Mouse (Mus musculus) midbrain, embryonic 13.5 days (tissue): ENCODE measurements at regions not wholly inside any gene's neighbourhood (a gene's known extent, or its start where the extent isn't known, plus 50 kb on each side); places are given as distances from the start of the nearest gene placed in this dataset.

Source experiments
- ATAC-seq: fragments of 200-750 bp; cut with Nextera tagmentation; 2 replicates; pipeline ENCODE4 v1.8.0; 2017; ENCODE audit warnings: mild to moderate bottlenecking, moderate TSS enrichment, moderate library complexity
- H3K27ac ChIP-seq: fragments of 300-500 bp; sonication (generic); 2 replicates; pipeline ENCODE4 v1.5.1; 2015; ENCODE audit warnings: inconsistent platforms, mild to moderate bottlenecking, moderate library complexity
- H3K27me3 ChIP-seq: fragments of 300-500 bp; sonication (generic); 2 replicates; pipeline ENCODE4 v1.6.1; 2015; ENCODE audit warnings: mild to moderate bottlenecking, inconsistent platforms
- H3K36me3 ChIP-seq: fragments of 300-500 bp; sonication (generic); 2 replicates; pipeline ENCODE4 v1.6.1; 2015; ENCODE audit warnings: mild to moderate bottlenecking, inconsistent platforms
- H3K4me1 ChIP-seq: fragments of 300-500 bp; sonication (generic); replicated peaks from 2 replicates; pipeline ENCODE4 v1.6.1; 2015; ENCODE audit warnings: inconsistent platforms
- H3K4me2 ChIP-seq: fragments of 300-500 bp; sonication (generic); replicated peaks from 2 replicates; pipeline ENCODE4 v1.6.1; 2015; ENCODE audit warnings: moderate library complexity, mild to moderate bottlenecking, inconsistent platforms
- H3K4me3 ChIP-seq: fragments of 300-500 bp; sonication (generic); replicated peaks from 2 replicates; pipeline ENCODE4 v1.5.1; 2015; ENCODE audit warnings: mild to moderate bottlenecking, inconsistent platforms
- H3K9ac ChIP-seq: fragments of 300-500 bp; sonication (generic); replicated peaks from 2 replicates; pipeline ENCODE4 v1.6.1; 2015; ENCODE audit warnings: mild to moderate bottlenecking, inconsistent platforms
- H3K9me3 ChIP-seq: fragments of 300-500 bp; sonication (generic); 2 replicates; pipeline ENCODE4 v1.6.1; 2016; ENCODE audit warnings: mild to moderate bottlenecking, inconsistent platforms
- WGBS: fragments of 180-500 bp; shearing (Covaris S2); methylation state at CpG from one replicate; pipeline ENCODE4 v1.1.7; 2015; 5-methylcytosine and 5-hydroxymethylcytosine counted together

DNA sequence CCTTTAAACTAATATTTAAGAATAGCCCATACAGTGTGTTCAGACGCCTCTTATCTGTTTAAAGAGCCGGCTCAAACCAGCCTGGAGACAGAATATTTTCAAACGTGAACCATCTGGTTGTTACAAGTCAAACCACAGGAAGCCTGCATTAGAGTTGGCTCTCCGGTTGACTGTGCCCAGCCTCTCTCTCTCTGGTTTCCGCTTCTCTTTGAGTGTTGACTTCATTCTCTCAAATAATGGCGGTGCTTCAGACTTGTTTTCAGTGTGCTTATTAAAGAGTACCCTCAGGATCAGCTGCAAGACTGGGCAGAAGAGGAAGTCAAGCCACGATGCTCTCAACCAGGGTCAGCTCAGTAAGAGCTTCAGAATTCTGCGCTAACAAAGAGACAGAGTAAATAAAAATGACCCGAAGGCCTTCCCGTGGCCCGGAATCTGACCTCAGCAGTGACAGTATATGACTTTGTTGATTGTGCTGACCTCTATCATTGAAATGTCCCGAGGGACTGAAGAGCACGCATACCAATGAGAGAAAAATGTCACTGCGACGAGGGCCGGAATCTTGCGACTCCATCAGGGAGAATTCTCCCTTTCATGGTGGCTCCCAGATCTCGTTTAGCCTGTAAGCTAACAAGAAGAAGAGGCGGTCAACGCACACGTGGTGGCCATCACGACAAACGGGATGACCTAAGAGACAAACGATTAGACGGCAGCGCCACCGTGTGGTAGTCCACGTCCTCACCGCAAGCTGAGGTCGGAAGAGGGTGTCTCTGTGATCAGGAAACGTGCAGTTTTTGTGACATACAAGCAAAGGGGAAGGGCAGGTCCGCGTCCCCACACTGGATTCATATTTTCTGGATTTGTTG is 55.3 kb upstream of the Cpsf6 start:
- ATAC-seq = peak; percentile 78
- Histone ChIP-seq H3K4me3 (peak overlapping the region; percentile 28), H3K4me2 (peak overlapping the region; percentile 51), H3K27me3 (peaks cover 44% of the 10 kb centered on the region), H3K36me3 (no peaks in the 10 kb centered on the region), H3K4me1 (peaks cover 23% of the 10 kb centered on the region), H3K9me3 (no peaks in the 10 kb centered on the region), H3K9ac (peak overlapping the region; percentile 33; the same call in 1 of the 2 replicates), H3K27ac (no peak overlapping the region)
- 22% methylated on average over 33 of the region's 33 CpGs for WGBS

DNA sequence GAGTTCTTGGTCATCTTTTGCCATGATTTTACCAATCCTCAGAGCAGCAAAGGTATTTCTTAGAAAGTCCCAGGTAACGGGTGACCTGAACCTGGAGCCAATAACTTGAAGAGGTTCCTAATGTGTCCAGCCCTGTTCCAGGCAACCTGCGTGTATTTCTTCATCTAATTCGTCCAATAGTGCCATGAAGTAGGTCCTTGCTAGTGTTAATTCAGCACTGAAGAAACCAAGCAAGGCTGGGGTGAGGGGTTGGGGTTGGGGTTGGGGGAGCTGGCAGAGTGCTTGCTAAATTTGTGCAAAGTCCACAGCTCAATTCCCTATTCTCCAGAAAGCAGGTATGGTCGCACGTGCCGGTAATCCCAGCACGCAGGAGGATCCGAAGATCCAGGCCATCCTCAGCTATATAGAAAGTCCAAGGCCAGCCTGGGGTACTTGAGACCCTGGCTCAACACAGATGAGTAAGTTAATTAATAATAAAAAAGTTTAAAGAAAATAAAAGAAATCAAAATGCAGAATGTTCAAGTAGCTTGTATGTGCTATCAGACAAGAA is 54.6 kb upstream of the Cpsf6 start:
- no peak for ATAC-seq
- WGBS = 91% methylated on average over 8 of the region's 8 CpGs
- peaks cover 40% of the 10 kb centered on the region for H3K27me3 ChIP-seq
- H3K9me3 ChIP-seq = no peaks in the 10 kb centered on the region
- H3K4me3 ChIP-seq = no peak overlapping the region
- peaks cover 23% of the 10 kb centered on the region for H3K4me1 ChIP-seq
- H3K9ac ChIP-seq = no peak overlapping the region
- no peaks in the 10 kb centered on the region for H3K36me3 ChIP-seq
- H3K4me2 ChIP-seq = no peak overlapping the region
- H3K27ac ChIP-seq = no peak overlapping the region

DNA sequence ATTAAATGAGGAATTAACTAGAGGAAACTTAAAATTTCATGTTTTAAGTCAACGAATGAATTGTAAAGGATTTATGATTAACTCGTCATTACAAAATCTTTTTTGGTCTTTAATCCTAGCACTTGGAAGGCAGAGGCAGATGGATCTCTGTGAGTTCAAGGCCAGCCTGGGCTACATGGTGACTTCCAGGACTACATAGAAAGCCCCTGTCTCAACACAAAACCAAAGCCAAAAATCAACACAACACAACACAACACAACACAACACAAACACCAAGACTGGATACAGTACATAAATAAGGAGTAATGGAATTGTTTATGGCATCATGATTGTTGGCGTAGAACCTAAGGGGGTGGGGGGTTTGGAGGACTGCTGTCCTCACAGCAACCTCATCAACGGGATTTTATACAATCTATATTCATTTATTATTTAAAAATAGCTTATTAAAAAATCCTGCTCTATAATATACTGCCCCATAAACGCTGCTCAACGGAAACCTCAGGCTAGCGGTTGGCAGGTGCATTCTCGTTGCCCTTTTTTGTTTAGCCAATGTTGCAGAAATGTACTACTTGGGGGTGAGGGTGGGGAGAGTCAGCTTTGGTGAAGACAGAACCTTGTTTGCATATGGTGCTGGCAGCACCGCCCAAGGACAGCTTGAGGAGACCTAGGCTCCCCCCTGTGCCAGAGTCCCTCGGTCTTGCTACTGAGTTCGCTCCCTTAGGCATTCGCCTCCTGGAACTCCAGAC is 53.9 kb upstream of the Cpsf6 start:
- Histone ChIP-seq H3K9ac (no peak overlapping the region), H3K36me3 (no peaks in the 10 kb centered on the region), H3K27me3 (peaks cover 36% of the 10 kb centered on the region), H3K4me2 (no peak overlapping the region), H3K9me3 (no peaks in the 10 kb centered on the region), H3K4me3 (no peak overlapping the region), H3K4me1 (peaks cover 23% of the 10 kb centered on the region), H3K27ac (no peak overlapping the region)
- no peak for ATAC-seq
- 92% methylated on average over 12 of the region's 12 CpGs for WGBS

DNA sequence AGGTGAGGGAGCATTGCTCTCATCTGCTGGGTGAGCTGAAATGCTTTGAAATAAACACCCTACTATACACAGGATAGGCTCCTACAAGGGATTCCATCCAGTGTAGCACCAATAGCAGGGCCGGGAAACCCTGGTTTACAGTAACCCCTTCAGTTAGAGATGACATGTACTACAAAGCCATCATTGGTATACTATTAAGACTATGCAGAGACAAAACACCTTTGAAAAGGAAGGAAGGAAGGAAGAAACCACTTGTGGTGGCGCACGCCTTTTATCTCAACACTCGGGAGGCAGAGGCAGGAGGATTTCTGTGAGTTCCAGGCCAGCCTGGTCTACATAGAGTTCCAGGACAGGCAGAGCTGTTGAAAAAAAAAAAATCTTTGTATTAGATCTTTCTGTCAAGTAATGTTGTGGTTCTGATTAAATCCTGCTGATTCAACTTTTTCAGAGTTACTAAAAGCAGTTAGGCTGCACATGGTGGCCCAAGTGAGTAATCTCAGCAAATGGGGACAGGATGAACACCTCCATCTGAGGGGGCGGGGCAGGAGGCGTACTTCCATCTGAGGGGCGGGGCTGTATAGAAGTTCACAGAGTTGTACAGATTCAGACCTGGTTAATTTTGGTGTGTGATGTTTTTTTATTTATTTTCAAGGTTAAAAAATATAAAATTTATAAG is 53.2 kb upstream of the Cpsf6 start:
- Histone ChIP-seq H3K36me3 (no peaks in the 10 kb centered on the region), H3K4me3 (0 out of 2 replicates have a peak overlapping the region, but pooled peaks have one; percentile 5), H3K9me3 (no peaks in the 10 kb centered on the region), H3K27ac (no peak overlapping the region), H3K27me3 (peaks cover 36% of the 10 kb centered on the region), H3K9ac (no peak overlapping the region), H3K4me1 (peaks cover 23% of the 10 kb centered on the region), H3K4me2 (no peak overlapping the region)
- 95% methylated on average over 7 of the region's 7 CpGs for WGBS
- no peak for ATAC-seq

DNA sequence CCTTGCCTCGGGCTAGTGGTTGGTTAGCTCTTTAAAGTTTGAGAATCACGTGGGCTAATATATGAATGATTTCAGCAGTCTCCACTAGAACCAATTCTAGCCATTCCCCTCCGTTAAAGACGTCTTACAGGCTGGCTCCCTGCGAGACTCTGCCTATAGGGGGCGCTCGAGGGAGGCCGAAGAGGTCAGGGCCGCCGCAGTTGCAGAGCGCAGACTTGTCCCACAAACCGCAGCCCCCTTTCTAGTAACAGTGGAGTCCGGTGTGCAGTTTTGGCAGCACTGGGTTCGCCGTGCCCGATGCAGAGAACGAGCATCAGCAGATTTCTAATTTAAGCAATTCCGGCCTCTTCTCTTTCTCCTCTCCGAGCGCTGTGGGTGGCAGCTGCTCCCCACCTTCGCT is 52.6 kb upstream of the Cpsf6 start:
- H3K27me3 ChIP-seq = peaks cover 30% of the 10 kb centered on the region
- H3K4me3 ChIP-seq = peak overlapping the region; percentile 5; the same call in 1 of the 2 replicates
- H3K4me2 ChIP-seq = peak overlapping the region; percentile 30
- H3K36me3 ChIP-seq = no peaks in the 10 kb centered on the region
- peaks cover 23% of the 10 kb centered on the region for H3K4me1 ChIP-seq
- no peak overlapping the region for H3K27ac ChIP-seq
- H3K9ac ChIP-seq = no peak overlapping the region
- ATAC-seq = 0 out of 2 replicates have a peak, but pooled peaks have one; percentile 40
- 12% methylated on average over 21 of the region's 21 CpGs for WGBS
- no peaks in the 10 kb centered on the region for H3K9me3 ChIP-seq

DNA sequence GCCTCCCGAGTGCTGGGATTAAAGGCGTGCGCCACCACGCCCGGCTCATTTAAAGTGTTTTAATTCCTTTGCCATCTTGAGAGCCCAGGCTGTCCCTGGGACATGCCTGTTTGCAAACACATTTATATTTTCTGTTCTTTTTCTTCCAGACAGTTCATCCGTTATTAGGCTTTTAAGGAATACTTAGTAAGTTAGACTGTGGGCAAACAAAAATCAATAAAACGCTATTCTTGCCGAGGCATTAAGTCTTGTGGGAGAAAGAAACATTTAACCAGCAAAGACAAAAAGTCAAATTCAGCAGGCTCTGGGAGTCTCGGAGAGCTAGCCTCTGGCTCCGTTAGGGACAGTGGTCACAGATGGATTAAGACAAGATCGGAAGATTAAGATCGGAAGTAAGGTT is 52.0 kb upstream of the Cpsf6 start:
- Histone ChIP-seq H3K4me1 (peaks cover 20% of the 10 kb centered on the region), H3K9me3 (no peaks in the 10 kb centered on the region), H3K36me3 (no peaks in the 10 kb centered on the region), H3K4me3 (no peak overlapping the region), H3K4me2 (peak overlapping the region; percentile 30), H3K27me3 (peaks cover 29% of the 10 kb centered on the region), H3K27ac (no peak overlapping the region), H3K9ac (no peak overlapping the region)
- no peak for ATAC-seq
- 62% methylated on average over 12 of the region's 12 CpGs for WGBS

DNA sequence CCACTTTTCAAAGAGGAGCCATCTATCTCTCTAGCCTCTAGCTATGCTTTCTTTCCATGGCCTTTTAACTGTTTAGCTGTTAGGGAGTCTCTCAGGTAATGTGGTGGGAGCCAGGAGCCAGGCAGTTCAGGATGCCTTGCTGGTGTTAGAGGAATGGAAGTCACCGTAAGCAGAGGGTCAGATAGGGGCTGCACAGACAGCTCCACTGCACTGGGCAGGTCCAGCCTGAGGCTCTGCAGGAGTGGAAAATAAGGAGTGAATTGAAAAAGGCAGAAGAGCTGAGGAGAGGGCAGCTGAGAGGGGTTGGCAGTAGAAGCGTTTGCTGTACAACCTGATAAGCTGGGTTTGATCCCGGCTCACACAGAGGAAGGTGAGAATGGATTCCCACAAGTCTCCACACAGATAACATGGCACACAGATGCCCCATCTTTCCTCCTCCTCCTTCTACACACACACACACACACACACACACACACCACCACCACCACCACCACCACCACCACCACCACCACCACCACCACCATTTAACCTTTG is 51.3 kb upstream of the Cpsf6 start:
- Histone ChIP-seq H3K4me2 (no peak overlapping the region), H3K9me3 (no peaks in the 10 kb centered on the region), H3K27ac (no peak overlapping the region), H3K4me3 (no peak overlapping the region), H3K36me3 (no peaks in the 10 kb centered on the region), H3K4me1 (peaks cover 22% of the 10 kb centered on the region), H3K27me3 (peaks cover 23% of the 10 kb centered on the region), H3K9ac (no peak overlapping the region)
- no peak for ATAC-seq
- 92% methylated on average over 3 of the region's 3 CpGs for WGBS

DNA sequence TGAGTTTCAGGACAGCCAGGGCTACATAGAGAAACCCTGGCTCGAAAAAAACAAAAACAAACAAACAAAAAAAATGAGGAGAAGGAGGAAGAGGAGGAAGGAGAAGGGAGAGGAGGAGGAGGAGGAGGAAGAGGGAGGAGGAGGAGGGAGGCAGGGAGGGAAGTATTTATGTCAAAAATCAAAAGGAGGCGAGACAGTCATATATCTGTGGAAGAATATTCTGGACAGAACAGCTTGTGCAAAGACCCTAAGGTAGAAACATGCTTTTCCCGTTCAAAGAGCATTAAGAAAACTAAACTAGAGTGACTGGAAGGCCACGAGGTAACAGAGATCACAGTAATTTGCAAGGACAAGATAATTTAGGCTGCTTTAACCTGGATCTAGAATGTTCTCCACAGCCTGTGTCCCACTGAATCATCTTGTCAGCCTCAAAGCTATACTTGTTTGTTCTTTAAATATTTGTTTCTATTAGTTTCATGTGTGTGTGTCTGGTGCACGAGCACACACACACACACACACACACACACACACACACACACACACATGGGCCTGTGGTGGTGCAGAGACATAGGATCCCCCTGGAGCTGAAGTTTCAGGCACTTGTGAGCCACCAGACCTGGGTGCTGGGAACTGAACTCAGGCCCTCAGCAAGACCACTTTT is 50.5 kb upstream of the Cpsf6 start:
- no peak overlapping the region for H3K4me2 ChIP-seq
- H3K4me3 ChIP-seq = no peak overlapping the region
- H3K27ac ChIP-seq = no peak overlapping the region
- no peak overlapping the region for H3K9ac ChIP-seq
- H3K27me3 ChIP-seq = peaks cover 22% of the 10 kb centered on the region
- H3K36me3 ChIP-seq = no peaks in the 10 kb centered on the region
- H3K9me3 ChIP-seq = no peaks in the 10 kb centered on the region
- peaks cover 24% of the 10 kb centered on the region for H3K4me1 ChIP-seq
- WGBS = 86% methylated on average over 5 of the region's 5 CpGs
- ATAC-seq = no peak

DNA sequence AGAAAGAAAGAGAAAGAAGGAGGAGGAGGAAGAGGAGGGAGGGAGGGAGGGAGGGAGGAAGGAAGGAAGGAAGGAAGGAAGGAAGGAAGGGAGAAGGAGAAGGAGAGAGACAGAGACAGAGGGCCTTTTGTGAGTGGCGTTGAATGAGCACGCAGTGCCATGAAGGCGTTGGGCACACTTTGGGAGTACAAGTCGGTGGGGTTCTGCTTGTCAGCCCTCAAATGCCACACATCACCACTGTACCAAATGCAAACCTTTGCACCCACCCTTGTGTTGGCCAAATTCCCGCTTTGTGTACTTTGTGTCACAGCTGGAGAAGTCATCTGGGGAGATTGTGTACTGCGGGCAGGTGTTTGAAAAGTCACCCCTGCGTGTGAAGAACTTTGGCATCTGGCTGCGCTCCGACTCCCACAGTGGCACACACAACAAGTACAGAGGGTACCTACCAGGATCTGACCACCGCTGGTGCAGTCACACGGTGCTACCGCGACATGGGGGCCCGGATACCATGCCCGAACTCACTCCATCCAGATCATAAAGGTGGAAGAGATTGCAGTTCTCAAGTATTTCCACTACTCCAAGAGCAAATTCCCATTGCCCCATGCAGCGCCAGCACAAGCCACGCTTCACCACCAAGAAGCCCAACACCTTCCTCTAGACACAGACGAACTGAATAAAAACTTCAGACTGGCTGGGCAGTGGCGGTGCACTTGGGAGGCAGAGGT is 49.8 kb upstream of the Cpsf6 start:
- WGBS = 93% methylated on average over 19 of the region's 19 CpGs
- Histone ChIP-seq H3K9me3 (no peaks in the 10 kb centered on the region), H3K9ac (no peak overlapping the region), H3K4me3 (no peak overlapping the region), H3K36me3 (no peaks in the 10 kb centered on the region), H3K27me3 (peaks cover 18% of the 10 kb centered on the region), H3K4me2 (no peak overlapping the region), H3K27ac (no peak overlapping the region), H3K4me1 (peaks cover 19% of the 10 kb centered on the region)
- no peak for ATAC-seq
